Comparison of ENCODE assay signal across 8 mouse cellular contexts in genomic region chr4:120404778-120405143, GRCm38 (mm10). TPM values are rescaled to one million over a fixed set of nuclear protein-coding genes. Genes with fewer than 3 reads are reported as not detected.
DNase-seq lines count a peak whose midpoint lies in the region; ATAC-seq and TF ChIP-seq lines count a peak whose summit lies in the region.

No protein-coding gene starts in this region.

- H3K9me3 ChIP-seq in ES-E14 (ENCODE audit: control insufficient read depth, insufficient read depth, low read depth, low read length), result no peaks in the 10 kb centered on the region
- no peaks in the 10 kb centered on the region for H3K9me3 ChIP-seq in embryonic facial prominence, embryonic 14.5 days (ENCODE audit: control insufficient read depth, low read length)
- H3K9me3 ChIP-seq in intestine, embryonic 16.5 days (ENCODE audit: control insufficient read depth, low read length), result no peaks in the 10 kb centered on the region

- H3K79me2 ChIP-seq in myocyte (ENCODE audit: control insufficient read depth, insufficient read depth), result peaks cover 5% of the 10 kb centered on the region

- H3K4me1 ChIP-seq in ES-E14 (ENCODE audit: control insufficient read depth in 2 of 2, insufficient read depth in 2 of 2, low read length in 2 of 2, poor library complexity in 1 of 2), result peaks cover 0 to 3% of the 10 kb centered on the region in 2 experiments; a peak in 1 of 4 replicates
- peaks cover 9% of the 10 kb centered on the region for H3K4me1 ChIP-seq in embryonic facial prominence, embryonic 14.5 days (ENCODE audit: control insufficient read depth, insufficient read depth, low read length)
- H3K4me1 ChIP-seq in intestine, embryonic 16.5 days (ENCODE audit: control insufficient read depth, insufficient read depth, low read length), result peaks cover 9% of the 10 kb centered on the region

- ATAC-seq in embryonic facial prominence, embryonic 14.5 days (ENCODE audit: low read depth), result no peak
- ATAC-seq in intestine, embryonic 16.5 days, result no peak
- no peak for ATAC-seq in activated CD4-positive, CD25-positive, alpha-beta regulatory T cell, adult 4 months
- ATAC-seq in megakaryocyte progenitor cell, adult 5-6 weeks (replicated peaks; ENCODE audit: poor library complexity), result no peak

- TF ChIP-seq POLR2A in myocyte (IDR thresholded peaks at IDR 0.05; ENCODE audit: insufficient read length, low read depth), result no peak

- H3K4me3 ChIP-seq in ES-E14 (ENCODE audit: insufficient read depth in 1 of 2, low read depth in 1 of 2, low read length in 2 of 2, poor library complexity in 1 of 2, severe bottlenecking in 1 of 2), result peak overlapping the region; percentile 52 to 68
- H3K4me3 ChIP-seq in embryonic facial prominence, embryonic 14.5 days (ENCODE audit: low read depth, low read length), result peak overlapping the region; percentile 94
- H3K4me3 ChIP-seq in intestine, embryonic 16.5 days (ENCODE audit: low read length), result peak overlapping the region; percentile 99
- peak overlapping the region; percentile 31 for H3K4me3 ChIP-seq in myocyte

- H3K4me2 ChIP-seq in embryonic facial prominence, embryonic 14.5 days (ENCODE audit: low read depth, low read length), result peak overlapping the region; percentile 50
- H3K4me2 ChIP-seq in intestine, embryonic 16.5 days (ENCODE audit: low read depth, low read length), result peak overlapping the region; percentile 48
- peak overlapping the region; percentile 67 for H3K4me2 ChIP-seq in myocyte (ENCODE audit: low read depth)

- no peaks in the 10 kb centered on the region for H3K27me3 ChIP-seq in embryonic facial prominence, embryonic 14.5 days (replicated peaks; ENCODE audit: control insufficient read depth, insufficient read depth, low read length)
- no peaks in the 10 kb centered on the region for H3K27me3 ChIP-seq in intestine, embryonic 16.5 days (replicated peaks; ENCODE audit: control insufficient read depth, insufficient read depth, low read length)
- no peaks in the 10 kb centered on the region for H3K27me3 ChIP-seq in myocyte (ENCODE audit: control insufficient read depth, insufficient read depth, insufficient read length)

- DNase-seq in layer of hippocampus, postnatal 14 days (ENCODE audit: low spot score in 2 of 2), result peak; percentile 28 to 32
- no peak for DNase-seq in layer of hippocampus, adult 9-11 months
- no peak for DNase-seq in ES-E14 (ENCODE audit: low read depth, low spot score)
- no peak for DNase-seq in embryonic facial prominence, embryonic 14.5 days (ENCODE audit: low spot score)

- peak overlapping the region; percentile 59 for H3K9ac ChIP-seq in ES-E14 (ENCODE audit: insufficient read depth, low read depth, low read length, poor library complexity, severe bottlenecking)
- peak overlapping the region; percentile 98 for H3K9ac ChIP-seq in embryonic facial prominence, embryonic 14.5 days (ENCODE audit: low read depth, low read length)
- H3K9ac ChIP-seq in intestine, embryonic 16.5 days (ENCODE audit: low read depth, low read length), result peak overlapping the region; percentile 99

- peak overlapping the region; percentile 56; the same call in 1 of the 2 replicates for H3K27ac ChIP-seq in ES-E14 (ENCODE audit: insufficient read depth, low read depth, low read length, poor library complexity, severe bottlenecking)
- peak overlapping the region; percentile 95; the same call in 1 of the 2 replicates for H3K27ac ChIP-seq in embryonic facial prominence, embryonic 14.5 days (replicated peaks; ENCODE audit: low read depth, low read length)
- H3K27ac ChIP-seq in intestine, embryonic 16.5 days (ENCODE audit: low read length), result 0 out of 2 replicates have a peak overlapping the region, but pooled peaks have one; percentile 23

- peak overlapping the region; percentile 79 for H3ac ChIP-seq in myocyte (ENCODE audit: control insufficient read depth, insufficient read length)

- H3K36me3 ChIP-seq in ES-E14 (ENCODE audit: control insufficient read depth, insufficient read depth, low read length, poor library complexity, severe bottlenecking) (no peaks in the 10 kb centered on the region), myocyte (ENCODE audit: control insufficient read depth, insufficient read depth) (no peaks in the 10 kb centered on the region)
- no peaks in the 10 kb centered on the region for H3K36me3 ChIP-seq in embryonic facial prominence, embryonic 14.5 days (ENCODE audit: control insufficient read depth, insufficient read depth, low read length)
- H3K36me3 ChIP-seq in intestine, embryonic 16.5 days (ENCODE audit: control insufficient read depth, insufficient read depth, low read length), result no peaks in the 10 kb centered on the region

- in situ Hi-C loops in ES-E14 (cut with MboI; ENCODE audit: low sequenced_read_pairs in 2 of 2, unreplicated experiment in 2 of 2), result no loop called here

- 19% methylated on average over 11 of the region's 21 CpGs for WGBS in embryonic facial prominence, embryonic 14.5 days
- 12% methylated on average over 15 of the region's 21 CpGs for WGBS in intestine, embryonic 16.5 days

TF ChIP-seq in ES-E14, 5 proteins besides CTCF, POLR2A, EP300 and RAD21:
- no peak for TF ChIP-seq MAFK (IDR thresholded peaks at IDR 0.05; ENCODE audit: insufficient read depth, low read depth, low read length)
- no peak for TF ChIP-seq HCFC1 (IDR thresholded peaks at IDR 0.05; ENCODE audit: borderline replicate concordance, insufficient read depth, low read length)
- TF ChIP-seq ZC3H11A (IDR thresholded peaks at IDR 0.05; ENCODE audit: borderline replicate concordance, low read depth, low read length), result no peak
- TF ChIP-seq ZNF384 (IDR thresholded peaks at IDR 0.05; ENCODE audit: low read depth, low read length), result peak; percentile 96
- TF ChIP-seq CHD2 (IDR thresholded peaks at IDR 0.05; ENCODE audit: low read depth, low read length), result no peak

TF ChIP-seq in myocyte, 11 proteins besides CTCF, POLR2A, EP300 and RAD21:
- TF ChIP-seq TCF3 (IDR thresholded peaks at IDR 0.05; ENCODE audit: insufficient read length, low read depth) (no peak), USF1 (IDR thresholded peaks at IDR 0.05; ENCODE audit: low read depth) (no peak), MAX (IDR thresholded peaks at IDR 0.05; ENCODE audit: low read depth) (no peak), MYOG (IDR thresholded peaks at IDR 0.05; ENCODE audit: control insufficient read depth in 1 of 3, insufficient read depth in 1 of 3, insufficient read length in 2 of 3, low read depth in 2 of 3) (no peak), CEBPB (IDR thresholded peaks at IDR 0.05; ENCODE audit: insufficient read depth, poor library complexity, severe bottlenecking) (no peak), POLR2AphosphoS2 (IDR thresholded peaks at IDR 0.05; ENCODE audit: insufficient read length, low read depth) (no peak), E2F4 (IDR thresholded peaks at IDR 0.05; ENCODE audit: insufficient read depth) (no peak), TCF12 (IDR thresholded peaks at IDR 0.05; ENCODE audit: insufficient read depth, poor library complexity, severe bottlenecking) (no peak), MYOD1 (IDR thresholded peaks at IDR 0.05; ENCODE audit: control insufficient read depth in 1 of 3, insufficient read length in 2 of 3, low read depth in 2 of 3) (no peak), SRF (IDR thresholded peaks at IDR 0.05; ENCODE audit: control insufficient read depth, insufficient read length, low read depth) (no peak), REST (IDR thresholded peaks at IDR 0.05; ENCODE audit: insufficient read depth, insufficient read length) (no peak)

RNA-seq across cellular contexts. Expression of gene Scmh1, which starts 0.3 kb away (rescaled TPM):
- total RNA-seq in layer of hippocampus, postnatal 14 days (2021), result 100 to 1,000 TPM; 112 TPM
- total RNA-seq in ES-E14 (2012; rRNA removed), result 7.7 and 8.6 TPM in 2 replicates
- polyA plus RNA-seq in embryonic facial prominence, embryonic 14.5 days (2014; fragmentation: Nextera tagmentation; extraction: Ambion mirVana), result 31.4 and 33.6 TPM in 2 replicates
- polyA plus RNA-seq in intestine, embryonic 16.5 days (2015; fragmentation: Nextera tagmentation; extraction: Ambion mirVana), result 22.6 and 24.0 TPM in 2 replicates
- polyA plus RNA-seq in myocyte (2012; fragmentation: generic; extraction: Trizol), result 27.4 TPM
- 1 to 10 TPM; 6.9 to 8.5 TPM for polyA plus RNA-seq in activated CD4-positive, CD25-positive, alpha-beta regulatory T cell, adult 4 months (2017; shearing (Covaris generic))
- total RNA-seq in megakaryocyte progenitor cell, adult 5-6 weeks (2015), result 50.5 and 60.6 TPM in 2 replicates
- total RNA-seq in megakaryocyte progenitor cell, adult 5-6 weeks (2017), result 11.6 and 16.0 TPM in 2 replicates

Comparison
In these comparisons a context has a peak if more than half of its experiments do, and no peak if none do; other contexts are left out.
1. DNase-seq: peak in layer of hippocampus, postnatal 14 days (2 of 2); none in layer of hippocampus, adult 9-11 months (single experiment), ES-E14 (single experiment) and embryonic facial prominence, embryonic 14.5 days (single experiment).
2. H3K27ac ChIP-seq: peak in every context shown above with its lines; median percentile 95 in embryonic facial prominence, embryonic 14.5 days; 56 in ES-E14; 23 in intestine, embryonic 16.5 days.
3. H3K4me3 ChIP-seq: peak in every context shown above with its lines; median percentile 99 in intestine, embryonic 16.5 days; 94 in embryonic facial prominence, embryonic 14.5 days; 60 in ES-E14; 31 in myocyte.
4. Peak in every context shown above with its lines, with median percentiles within 50 percentile points of each other: H3K9ac ChIP-seq and H3K4me2 ChIP-seq.